Mouse (Mus musculus): ENCODE data around the gene Ugt2b37.
"Not testable (repeated sequence)": the region's sequence is repeated elsewhere in the genome, so short reads cannot be mapped to it uniquely, and the experiment has no call there.

Gene Ugt2b37

GRCm38 (mm10) chr5:87254676-87255075 lies at the start of gene Ugt2b37:
TSS of gene Ugt2b37 (minus strand) at chr5:87254804.
- not testable (repeated sequence) for H3K27me3 ChIP-seq (ENCODE audit: control insufficient read depth, insufficient read depth, low read length, poor library complexity, severe bottlenecking); DNase-seq (ENCODE audit: low read depth, low spot score); H3K36me3 ChIP-seq (ENCODE audit: control insufficient read depth, insufficient read depth, low read length, poor library complexity, severe bottlenecking)

GRCm38 (mm10) chr5:87286180-87286579 lies 31.6 kb upstream of the Ugt2b37 start:
- DNase-seq (ENCODE audit: low read depth, low spot score); H3K36me3 ChIP-seq (ENCODE audit: control insufficient read depth, insufficient read depth, low read length, poor library complexity, severe bottlenecking); H3K27me3 ChIP-seq (ENCODE audit: control insufficient read depth, insufficient read depth, low read length, poor library complexity, severe bottlenecking): not testable (repeated sequence)

GRCm38 (mm10) chr5:87275986-87276385 lies 21.4 kb upstream of the Ugt2b37 start:
- H3K27me3 ChIP-seq (ENCODE audit: control insufficient read depth, insufficient read depth, low read length, poor library complexity, severe bottlenecking); DNase-seq (ENCODE audit: low read depth, low spot score); H3K36me3 ChIP-seq (ENCODE audit: control insufficient read depth, insufficient read depth, low read length, poor library complexity, severe bottlenecking): not testable (repeated sequence)

GRCm38 (mm10) chr5:87275581-87275980 lies 21.0 kb upstream of the Ugt2b37 start:
- no peak for DNase-seq (ENCODE audit: low read depth, low spot score)
- Histone ChIP-seq H3K27me3 (ENCODE audit: control insufficient read depth, insufficient read depth, low read length, poor library complexity, severe bottlenecking) (no peaks in the 10 kb centered on the region), H3K36me3 (ENCODE audit: control insufficient read depth, insufficient read depth, low read length, poor library complexity, severe bottlenecking) (no peaks in the 10 kb centered on the region)

- DNase-seq (ENCODE audit: low read depth, low spot score), result no peak
- H3K36me3 ChIP-seq (ENCODE audit: control insufficient read depth, insufficient read depth, low read length, poor library complexity, severe bottlenecking), result no peaks in the 10 kb centered on the region
- no peaks in the 10 kb centered on the region for H3K27me3 ChIP-seq (ENCODE audit: control insufficient read depth, insufficient read depth, low read length, poor library complexity, severe bottlenecking)
These were observed 1.2 kb upstream of the Ugt2b37 start for GRCm38 (mm10) chr5:87255831-87256230.

GRCm38 (mm10) chr5:87242140-87242539 lies 12.5 kb downstream of the Ugt2b37 start:
- DNase-seq (ENCODE audit: low read depth, low spot score); H3K36me3 ChIP-seq (ENCODE audit: control insufficient read depth, insufficient read depth, low read length, poor library complexity, severe bottlenecking); H3K27me3 ChIP-seq (ENCODE audit: control insufficient read depth, insufficient read depth, low read length, poor library complexity, severe bottlenecking): not testable (repeated sequence)

- not testable (repeated sequence) for H3K36me3 ChIP-seq (ENCODE audit: control insufficient read depth, insufficient read depth, low read length, poor library complexity, severe bottlenecking); H3K27me3 ChIP-seq (ENCODE audit: control insufficient read depth, insufficient read depth, low read length, poor library complexity, severe bottlenecking); DNase-seq (ENCODE audit: low read depth, low spot score)
These were observed 58.2 kb downstream of the Ugt2b37 start for GRCm38 (mm10) chr5:87196430-87196829.

Data from splenic B cell, adult 2 months (primary cell).